Mouse (Mus musculus): Measurements from ENCODE around the gene Wfdc11. TPM values are rescaled to one million over a fixed set of nuclear protein-coding genes. Genes with fewer than 3 reads are reported as not detected.
"Not testable (repeated sequence)": the region's sequence is repeated elsewhere in the genome, so short reads cannot be mapped to it uniquely, and the experiment has no call there.

The Wfdc11 gene
- total and polyA plus RNA-seq, 3 experiments, result not detected

- Histone ChIP-seq H3K4me2 (ENCODE audit: insufficient read depth, low read depth, poor library complexity, severe bottlenecking) (no peak overlapping the region), H3K36me3 (replicated peaks in 1 of 2; ENCODE audit: control insufficient read depth in 1 of 2, insufficient read depth in 1 of 2, low read length in 1 of 2) (no peaks in the 10 kb centered on the region), H3K9ac (ENCODE audit: insufficient read depth, low read depth) (no peak overlapping the region), H3K27me3 (replicated peaks) (peaks cover 61% of the 10 kb centered on the region), H3K4me3 (replicated peaks in 1 of 3; ENCODE audit: low read depth in 2 of 3, low read length in 2 of 3, poor library complexity in 1 of 3) (no peak overlapping the region), H3K79me2 (replicated peaks; ENCODE audit: control insufficient read depth, extremely low read depth, insufficient read depth, poor library complexity, severe bottlenecking) (no peaks in the 10 kb centered on the region), H3K27ac (ENCODE audit: insufficient read depth, low read depth) (no peak overlapping the region), H3K4me1 (ENCODE audit: control insufficient read depth in 1 of 2, insufficient read depth in 2 of 2) (peaks cover 0 to 2% of the 10 kb centered on the region in 2 experiments; a peak in 2 of 4 replicates), H3K9me3 (replicated peaks; ENCODE audit: low read length) (no peaks in the 10 kb centered on the region)
- in situ Hi-C loops (cut with MboI; ENCODE audit: low pct_ligation_motif_present, low pct_unique_long_range_greater_than_20kb, low sequenced_read_pairs) (no loop called here), dilution Hi-C loops (cut with MboI; ENCODE audit: extremely low pct_ligation_motif_present, extremely low pct_unique_long_range_greater_than_20kb, low sequenced_read_pairs) (no loop called here)
- TF ChIP-seq IRF4 (IDR thresholded peaks at IDR 0.05; ENCODE audit: low read depth, low read length), result no peak
- TF ChIP-seq MXI1 (IDR thresholded peaks at IDR 0.05; ENCODE audit: low read depth, low read length), result no peak
- no peak for TF ChIP-seq ZKSCAN1 (IDR thresholded peaks at IDR 0.05; ENCODE audit: borderline replicate concordance, low read depth, low read length)
- TF ChIP-seq USF1 (IDR thresholded peaks at IDR 0.05; ENCODE audit: low read depth, low read length), result no peak
- TF ChIP-seq JUN (IDR thresholded peaks at IDR 0.05; ENCODE audit: insufficient read depth, low read depth, low read length), result no peak
- no peak for DNase-seq (ENCODE audit: extremely low read depth)
These were observed 58.5 kb downstream of the Wfdc11 start for GRCm38 (mm10) chr2:164615386-164615785.

GRCm38 (mm10) chr2:164613471-164613870 lies 60.4 kb downstream of the Wfdc11 start, which contains the start of the genes Wfdc6b and Wfdc8:
Wfdc6b (plus strand) TSS chr2:164613522.
Wfdc8 (minus strand) TSS chr2:164613626.
- H3K79me2 ChIP-seq (replicated peaks; ENCODE audit: control insufficient read depth, extremely low read depth, insufficient read depth, poor library complexity, severe bottlenecking); DNase-seq (ENCODE audit: extremely low read depth); H3K4me2 ChIP-seq (ENCODE audit: insufficient read depth, low read depth, poor library complexity, severe bottlenecking); dilution Hi-C loops (cut with MboI; ENCODE audit: extremely low pct_ligation_motif_present, extremely low pct_unique_long_range_greater_than_20kb, low sequenced_read_pairs); H3K9me3 ChIP-seq (replicated peaks; ENCODE audit: low read length); H3K36me3 ChIP-seq (replicated peaks in 1 of 2; ENCODE audit: control insufficient read depth in 1 of 2, insufficient read depth in 1 of 2, low read length in 1 of 2); H3K27ac ChIP-seq (ENCODE audit: insufficient read depth, low read depth); H3K9ac ChIP-seq (ENCODE audit: insufficient read depth, low read depth); in situ Hi-C loops (cut with MboI; ENCODE audit: low pct_ligation_motif_present, low pct_unique_long_range_greater_than_20kb, low sequenced_read_pairs); H3K4me1 ChIP-seq (ENCODE audit: control insufficient read depth in 1 of 2, insufficient read depth in 2 of 2); H3K4me3 ChIP-seq (replicated peaks in 1 of 3; ENCODE audit: low read depth in 2 of 3, low read length in 2 of 3, poor library complexity in 1 of 3): not testable (repeated sequence)
- peaks cover 64% of the 10 kb centered on the region for H3K27me3 ChIP-seq (replicated peaks)

Other genes starting within 250 kb of the Wfdc11 start
Only the 20 nearest of the 32 such genes appear.
- gene Wfdc2, start 111.7 kb downstream of the Wfdc11 start, total RNA-seq (2012; rRNA removed), result not detected in 2 replicates
- gene Wfdc2, start 111.7 kb downstream of the Wfdc11 start, total RNA-seq (2014; rRNA removed), result not detected in 2 replicates
- not detected in 2 replicates for gene Wfdc2, start 111.7 kb downstream of the Wfdc11 start, polyA plus RNA-seq (2012; ENCODE audit: insufficient read length, low read depth)
- gene Spint3, start 100.6 kb downstream of the Wfdc11 start, total RNA-seq (2012; rRNA removed), result not detected in 2 replicates
- not detected in 2 replicates for gene Spint3, start 100.6 kb downstream of the Wfdc11 start, total RNA-seq (2014; rRNA removed)
- not detected in 2 replicates for gene Spint3, start 100.6 kb downstream of the Wfdc11 start, polyA plus RNA-seq (2012; ENCODE audit: insufficient read length, low read depth)
- not detected in 2 replicates for gene Wfdc6a, start 88.6 kb downstream of the Wfdc11 start, total RNA-seq (2012; rRNA removed)
- gene Wfdc6a, start 88.6 kb downstream of the Wfdc11 start, total RNA-seq (2014; rRNA removed), result not detected in 2 replicates
- not detected in 2 replicates for gene Wfdc6a, start 88.6 kb downstream of the Wfdc11 start, polyA plus RNA-seq (2012; ENCODE audit: insufficient read length, low read depth)
- not detected in 2 replicates for gene Eppin, start 80.5 kb downstream of the Wfdc11 start, total RNA-seq (2012; rRNA removed)
- not detected in 2 replicates for gene Eppin, start 80.5 kb downstream of the Wfdc11 start, total RNA-seq (2014; rRNA removed)
- gene Eppin, start 80.5 kb downstream of the Wfdc11 start, polyA plus RNA-seq (2012; ENCODE audit: insufficient read length, low read depth), result not detected in 2 replicates
- not detected in 2 replicates for gene Wfdc6b, start 60.6 kb downstream of the Wfdc11 start, total RNA-seq (2012; rRNA removed)
- not detected in 2 replicates for gene Wfdc6b, start 60.6 kb downstream of the Wfdc11 start, total RNA-seq (2014; rRNA removed)
- gene Wfdc6b, start 60.6 kb downstream of the Wfdc11 start, polyA plus RNA-seq (2012; ENCODE audit: insufficient read length, low read depth), result not detected in 2 replicates
- not detected in 2 replicates for gene Wfdc8, start 60.5 kb downstream of the Wfdc11 start, total RNA-seq (2012; rRNA removed)
- gene Wfdc8, start 60.5 kb downstream of the Wfdc11 start, total RNA-seq (2014; rRNA removed), result not detected in 2 replicates
- not detected in 2 replicates for gene Wfdc8, start 60.5 kb downstream of the Wfdc11 start, polyA plus RNA-seq (2012; ENCODE audit: insufficient read length, low read depth)
- gene Wfdc16, start 35.3 kb downstream of the Wfdc11 start, total RNA-seq (2012; rRNA removed), result not detected in 2 replicates
- gene Wfdc16, start 35.3 kb downstream of the Wfdc11 start, total RNA-seq (2014; rRNA removed), result not detected in 2 replicates
- gene Wfdc16, start 35.3 kb downstream of the Wfdc11 start, polyA plus RNA-seq (2012; ENCODE audit: insufficient read length, low read depth), result not detected in 2 replicates
- not detected in 2 replicates for gene Wfdc10, start 18.0 kb downstream of the Wfdc11 start, total RNA-seq (2012; rRNA removed)
- gene Wfdc10, start 18.0 kb downstream of the Wfdc11 start, total RNA-seq (2014; rRNA removed), result not detected in 2 replicates
- gene Wfdc10, start 18.0 kb downstream of the Wfdc11 start, polyA plus RNA-seq (2012; ENCODE audit: insufficient read length, low read depth), result not detected in 2 replicates
- gene Wfdc9, start 17.5 kb downstream of the Wfdc11 start, total RNA-seq (2012; rRNA removed), result not detected in 2 replicates
- not detected in 2 replicates for gene Wfdc9, start 17.5 kb downstream of the Wfdc11 start, total RNA-seq (2014; rRNA removed)
- not detected in 2 replicates for gene Wfdc9, start 17.5 kb downstream of the Wfdc11 start, polyA plus RNA-seq (2012; ENCODE audit: insufficient read length, low read depth)
- gene Wfdc13, start 11.0 kb upstream of the Wfdc11 start, total RNA-seq (2012; rRNA removed), result not detected in 2 replicates
- not detected in 2 replicates for gene Wfdc13, start 11.0 kb upstream of the Wfdc11 start, total RNA-seq (2014; rRNA removed)
- gene Wfdc13, start 11.0 kb upstream of the Wfdc11 start, polyA plus RNA-seq (2012; ENCODE audit: insufficient read length, low read depth), result not detected in 2 replicates
- gene Spint4, start 24.4 kb upstream of the Wfdc11 start, total RNA-seq (2012; rRNA removed), result not detected in 2 replicates
- gene Spint4, start 24.4 kb upstream of the Wfdc11 start, total RNA-seq (2014; rRNA removed), result not detected in 2 replicates
- gene Spint4, start 24.4 kb upstream of the Wfdc11 start, polyA plus RNA-seq (2012; ENCODE audit: insufficient read length, low read depth), result not detected in 2 replicates
- 1.4 and 2.4 TPM in 2 replicates for gene Spint5, start 41.2 kb upstream of the Wfdc11 start, total RNA-seq (2012; rRNA removed)
- gene Spint5, start 41.2 kb upstream of the Wfdc11 start, total RNA-seq (2014; rRNA removed), result not detected in 2 replicates
- gene Spint5, start 41.2 kb upstream of the Wfdc11 start, polyA plus RNA-seq (2012; ENCODE audit: insufficient read length, low read depth), result not detected in 2 replicates
- 0.08 and 0.21 TPM in 2 replicates for gene Wfdc3, start 71.8 kb upstream of the Wfdc11 start, total RNA-seq (2012; rRNA removed)
- gene Wfdc3, start 71.8 kb upstream of the Wfdc11 start, total RNA-seq (2014; rRNA removed), result 0.14 TPM in 1 of 2 replicates, not detected in the other
- not detected in 2 replicates for gene Wfdc3, start 71.8 kb upstream of the Wfdc11 start, polyA plus RNA-seq (2012; ENCODE audit: insufficient read length, low read depth)
- gene Dnttip1, start 71.9 kb upstream of the Wfdc11 start, total RNA-seq (2012; rRNA removed), result 14.0 and 15.2 TPM in 2 replicates
- 17.1 and 17.6 TPM in 2 replicates for gene Dnttip1, start 71.9 kb upstream of the Wfdc11 start, total RNA-seq (2014; rRNA removed)
- 29.7 and 35.0 TPM in 2 replicates for gene Dnttip1, start 71.9 kb upstream of the Wfdc11 start, polyA plus RNA-seq (2012; ENCODE audit: insufficient read length, low read depth)
- gene Ube2c, start 95.8 kb upstream of the Wfdc11 start, total RNA-seq (2012; rRNA removed), result 103 and 121 TPM in 2 replicates
- gene Ube2c, start 95.8 kb upstream of the Wfdc11 start, total RNA-seq (2014; rRNA removed), result 104 and 126 TPM in 2 replicates
- gene Ube2c, start 95.8 kb upstream of the Wfdc11 start, polyA plus RNA-seq (2012; ENCODE audit: insufficient read length, low read depth), result 156 and 226 TPM in 2 replicates
- gene Tnnc2, start 105.9 kb upstream of the Wfdc11 start, total RNA-seq (2012; rRNA removed), result not detected in 2 replicates
- not detected in 2 replicates for gene Tnnc2, start 105.9 kb upstream of the Wfdc11 start, total RNA-seq (2014; rRNA removed)
- gene Tnnc2, start 105.9 kb upstream of the Wfdc11 start, polyA plus RNA-seq (2012; ENCODE audit: insufficient read length, low read depth), result not detected in 2 replicates
- 2.3 and 3.3 TPM in 2 replicates for gene Snx21, start 111.7 kb upstream of the Wfdc11 start, total RNA-seq (2012; rRNA removed)
- 0.71 and 1.1 TPM in 2 replicates for gene Snx21, start 111.7 kb upstream of the Wfdc11 start, total RNA-seq (2014; rRNA removed)
- gene Snx21, start 111.7 kb upstream of the Wfdc11 start, polyA plus RNA-seq (2012; ENCODE audit: insufficient read length, low read depth), result 1.1 and 1.5 TPM in 2 replicates
- gene Acot8, start 130.8 kb upstream of the Wfdc11 start, total RNA-seq (2012; rRNA removed), result 22.0 and 26.8 TPM in 2 replicates
- gene Acot8, start 130.8 kb upstream of the Wfdc11 start, total RNA-seq (2014; rRNA removed), result 15.8 and 16.8 TPM in 2 replicates
- 10.5 and 11.9 TPM in 2 replicates for gene Acot8, start 130.8 kb upstream of the Wfdc11 start, polyA plus RNA-seq (2012; ENCODE audit: insufficient read length, low read depth)
- 3.5 and 3.7 TPM in 2 replicates for gene Zswim3, start 131.0 kb upstream of the Wfdc11 start, total RNA-seq (2012; rRNA removed)
- 1.6 and 2.3 TPM in 2 replicates for gene Zswim3, start 131.0 kb upstream of the Wfdc11 start, total RNA-seq (2014; rRNA removed)
- gene Zswim3, start 131.0 kb upstream of the Wfdc11 start, polyA plus RNA-seq (2012; ENCODE audit: insufficient read length, low read depth), result 2.1 and 2.5 TPM in 2 replicates
- gene Zswim1, start 148.6 kb upstream of the Wfdc11 start, total RNA-seq (2012; rRNA removed), result 9.5 and 9.6 TPM in 2 replicates
- 5.3 and 5.8 TPM in 2 replicates for gene Zswim1, start 148.6 kb upstream of the Wfdc11 start, total RNA-seq (2014; rRNA removed)
- 10.4 and 13.8 TPM in 2 replicates for gene Zswim1, start 148.6 kb upstream of the Wfdc11 start, polyA plus RNA-seq (2012; ENCODE audit: insufficient read length, low read depth)

Measured in CH12.LX (cell line).